27 mouse cellular contexts compared by ENCODE assay signal in the genomic region with DNA sequence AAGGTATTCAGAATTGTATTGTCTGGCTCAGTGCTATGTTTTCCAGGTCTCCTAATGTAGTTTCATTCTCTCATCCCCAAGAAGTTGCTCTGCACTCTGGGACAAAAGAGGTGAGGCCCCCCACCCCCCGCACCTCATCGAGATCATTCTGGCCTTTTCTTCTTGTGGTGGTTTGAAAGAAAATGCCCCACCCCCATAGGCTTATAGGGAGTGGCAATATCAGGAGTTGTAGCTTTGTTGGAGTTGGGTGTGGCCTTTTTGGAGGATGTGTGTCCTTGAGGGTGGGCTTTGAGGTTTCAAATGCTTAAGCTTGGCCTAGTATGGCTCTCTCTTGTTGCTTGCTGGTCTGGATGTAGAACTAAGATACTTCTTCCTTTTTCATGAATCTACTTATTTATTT. TPM values are rescaled to one million over a fixed set of nuclear protein-coding genes. Genes with fewer than 3 reads are reported as not detected.
"Had no signal": no experiment of that assay in that cellular context is flagged by ENCODE, and none has a peak within 500 bp of the region (broad histone marks: within the 10 kb centered on the region; RNA-seq: fewer than 3 reads in every experiment).

No protein-coding gene starts in this region.

- H3K27ac ChIP-seq: embryonic facial prominence, embryonic 10.5 days; embryonic facial prominence, embryonic 12.5 days; embryonic facial prominence, embryonic 13.5 days; embryonic facial prominence, embryonic 15.5 days; forebrain, embryonic 10.5 days; forebrain, embryonic 12.5 days; forebrain, embryonic 13.5 days; forebrain, embryonic 15.5 days; gastrocnemius, adult 2 months; heart, adult 2 months; heart, embryonic 10.5 days had no signal

- H3K36me3 ChIP-seq: embryonic facial prominence, embryonic 10.5 days; embryonic facial prominence, embryonic 12.5 days; embryonic facial prominence, embryonic 13.5 days; embryonic facial prominence, embryonic 15.5 days; forebrain, embryonic 10.5 days; forebrain, embryonic 12.5 days; forebrain, embryonic 15.5 days; heart, embryonic 10.5 days; heart, embryonic 12.5 days had no signal

- ATAC-seq: forebrain, embryonic 13.5 days; forebrain, embryonic 14.5 days; forebrain, embryonic 15.5 days; forebrain, embryonic 16.5 days; forebrain, postnatal 0 days had no signal

- H3K4me1 ChIP-seq: embryonic facial prominence, embryonic 10.5 days; embryonic facial prominence, embryonic 12.5 days; embryonic facial prominence, embryonic 13.5 days; embryonic facial prominence, embryonic 15.5 days; forebrain, embryonic 10.5 days; forebrain, embryonic 12.5 days; forebrain, embryonic 13.5 days; forebrain, embryonic 15.5 days; heart, embryonic 10.5 days; heart, embryonic 12.5 days had no signal

- DNase-seq: cerebellum, postnatal 10 days; cerebellum, postnatal 14 days; cerebellum, postnatal 25 days; cerebellum, postnatal 36 days; embryo, embryonic 11 days; forebrain, postnatal 0 days; gastrocnemius, adult 2 months; gastrocnemius, postnatal 10 days; gastrocnemius, postnatal 14 days; gastrocnemius, postnatal 25 days; gastrocnemius, postnatal 36 days; heart, adult 11 months; heart, adult 18-20 months; heart, adult 2 months had no signal

- H3K9me3 ChIP-seq: embryonic facial prominence, embryonic 10.5 days; embryonic facial prominence, embryonic 12.5 days; embryonic facial prominence, embryonic 13.5 days; embryonic facial prominence, embryonic 15.5 days; forebrain, embryonic 10.5 days; forebrain, embryonic 12.5 days; forebrain, embryonic 13.5 days; forebrain, embryonic 15.5 days; heart, embryonic 10.5 days; heart, embryonic 12.5 days had no signal

- H3K4me3 ChIP-seq: embryonic facial prominence, embryonic 10.5 days; embryonic facial prominence, embryonic 12.5 days; embryonic facial prominence, embryonic 13.5 days; embryonic facial prominence, embryonic 15.5 days; erythroblast, embryonic 14.5 days; forebrain, embryonic 10.5 days; forebrain, embryonic 12.5 days; forebrain, embryonic 13.5 days; forebrain, embryonic 15.5 days; gastrocnemius, adult 2 months; heart, adult 2 months; heart, embryonic 10.5 days; heart, embryonic 12.5 days had no signal

- H3K9ac ChIP-seq: embryonic facial prominence, embryonic 12.5 days; embryonic facial prominence, embryonic 13.5 days; embryonic facial prominence, embryonic 15.5 days; forebrain, embryonic 12.5 days; forebrain, embryonic 13.5 days; forebrain, embryonic 15.5 days; forebrain, postnatal 0 days; heart, embryonic 12.5 days had no signal

RNA-seq across cellular contexts. Expression of a gene that starts 36.0 kb away (rescaled TPM):
- total RNA-seq: gastrocnemius, postnatal 25 days; gastrocnemius, postnatal 36 days had no signal
